Mouse (Mus musculus) adrenal gland, postnatal 36 days (tissue): ENCODE results near the gene Chrne. TPM values are rescaled to one million over a fixed set of nuclear protein-coding genes. Genes with fewer than 3 reads are reported as not detected.

Source experiments
- DNase-seq, 2 experiments: peaks; one replicate each; pipeline ENCODE4 v3.0.0; 2021; ENCODE audit warnings: mixed read lengths in 1 of 2
- total RNA-seq, 2 experiments: library from RNA; stranded (reverse); gene quantifications; 2 replicates each; pipeline ENCODE4 v1.2.3; 2021

Chrne gene
- total RNA-seq, 2 experiments from 2014 or later, result not detected

DNA sequence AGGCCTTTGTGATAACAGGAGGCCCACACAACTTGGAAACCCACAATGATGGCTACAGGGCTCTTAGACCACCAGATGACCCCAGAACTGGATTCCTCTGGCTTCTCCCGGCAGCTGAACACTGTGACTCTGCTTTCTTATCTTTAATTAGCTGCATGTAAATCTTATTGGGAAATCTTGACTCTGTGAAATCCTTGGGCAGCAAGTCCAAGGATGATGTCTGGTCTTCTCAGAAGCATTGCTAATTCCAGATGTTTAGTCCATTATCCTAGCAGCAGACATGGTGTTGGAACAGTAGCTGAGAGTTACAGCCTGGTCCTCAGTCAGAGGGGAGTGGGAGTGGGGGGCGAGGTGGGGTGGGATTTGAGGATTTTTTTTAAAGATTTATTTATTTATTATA is 9.4 kb upstream of the Chrne start:
- no peak for DNase-seq

DNA sequence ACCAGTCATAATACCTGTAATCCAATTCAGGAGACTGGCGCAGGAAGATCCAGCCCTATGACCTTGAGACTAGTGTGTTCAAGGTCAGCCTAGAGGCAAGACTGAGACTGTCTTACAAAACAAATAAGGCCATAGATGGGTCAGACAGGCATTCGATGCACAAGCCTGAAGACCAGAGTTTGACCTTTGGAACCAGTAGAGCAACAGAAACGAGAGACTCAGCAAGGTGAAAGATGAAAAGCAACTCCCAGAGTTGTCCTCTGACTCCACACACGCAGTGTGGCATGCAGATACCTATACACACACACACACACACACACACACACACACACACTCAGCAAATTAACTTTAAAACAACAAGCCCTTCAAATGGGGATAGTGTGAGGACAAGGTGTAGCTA is 7.9 kb upstream of the Chrne start:
- no peak for DNase-seq

DNA sequence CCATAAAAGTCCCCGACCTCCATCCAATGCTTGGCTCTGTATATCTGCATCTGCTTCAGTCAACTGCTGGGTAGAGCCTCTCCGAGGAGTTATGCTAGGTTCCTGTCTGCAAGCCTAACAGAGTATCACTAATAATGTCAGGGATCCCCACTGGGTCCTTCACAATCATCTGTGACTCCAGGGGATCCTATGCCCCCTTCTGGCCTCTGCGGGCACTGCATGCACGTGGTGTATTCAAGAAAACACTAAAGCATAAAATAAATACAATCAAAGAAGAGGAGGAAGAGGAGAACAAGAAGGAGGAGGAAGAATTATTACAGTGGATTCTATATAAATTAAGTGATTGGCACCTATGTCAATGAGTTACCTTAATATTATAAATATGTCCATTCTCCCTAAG is 6.5 kb upstream of the Chrne start:
- peak; percentile 54 to 65 for DNase-seq

DNA sequence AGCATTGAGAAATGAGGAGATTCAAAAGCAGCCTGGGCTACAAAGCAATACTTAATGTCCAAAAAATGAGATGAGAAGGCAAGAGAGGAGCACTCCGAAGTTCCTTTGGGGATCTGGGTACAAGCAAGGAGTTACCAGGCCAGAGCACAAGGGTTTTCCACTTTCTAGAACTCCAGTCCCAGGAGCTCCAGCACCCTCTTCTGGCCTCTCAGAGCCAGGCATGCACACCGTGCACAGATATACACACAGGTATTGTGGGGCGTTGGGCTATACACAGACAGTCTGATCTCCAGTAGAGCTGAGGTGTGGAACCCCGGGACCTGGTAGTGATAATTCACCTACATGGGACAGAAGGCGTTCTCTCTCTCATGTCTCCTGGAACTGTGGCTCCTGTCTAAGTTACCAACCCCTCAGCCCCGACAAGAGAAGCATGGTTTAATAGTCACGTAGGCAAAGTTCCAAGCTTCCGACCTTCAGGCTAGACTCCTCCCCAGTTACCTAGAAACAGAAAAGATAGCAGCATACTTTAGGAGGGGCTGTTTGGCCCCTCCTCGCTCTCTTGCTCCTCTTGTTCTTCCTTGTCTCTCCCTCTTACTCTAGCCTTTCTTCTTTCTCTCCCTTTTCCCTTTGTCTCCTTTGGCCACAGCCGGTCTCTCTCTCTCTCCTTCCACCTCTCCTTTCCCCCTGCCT is 4.2 kb upstream of the Chrne start:
- peak; percentile 36 to 62 for DNase-seq

DNA sequence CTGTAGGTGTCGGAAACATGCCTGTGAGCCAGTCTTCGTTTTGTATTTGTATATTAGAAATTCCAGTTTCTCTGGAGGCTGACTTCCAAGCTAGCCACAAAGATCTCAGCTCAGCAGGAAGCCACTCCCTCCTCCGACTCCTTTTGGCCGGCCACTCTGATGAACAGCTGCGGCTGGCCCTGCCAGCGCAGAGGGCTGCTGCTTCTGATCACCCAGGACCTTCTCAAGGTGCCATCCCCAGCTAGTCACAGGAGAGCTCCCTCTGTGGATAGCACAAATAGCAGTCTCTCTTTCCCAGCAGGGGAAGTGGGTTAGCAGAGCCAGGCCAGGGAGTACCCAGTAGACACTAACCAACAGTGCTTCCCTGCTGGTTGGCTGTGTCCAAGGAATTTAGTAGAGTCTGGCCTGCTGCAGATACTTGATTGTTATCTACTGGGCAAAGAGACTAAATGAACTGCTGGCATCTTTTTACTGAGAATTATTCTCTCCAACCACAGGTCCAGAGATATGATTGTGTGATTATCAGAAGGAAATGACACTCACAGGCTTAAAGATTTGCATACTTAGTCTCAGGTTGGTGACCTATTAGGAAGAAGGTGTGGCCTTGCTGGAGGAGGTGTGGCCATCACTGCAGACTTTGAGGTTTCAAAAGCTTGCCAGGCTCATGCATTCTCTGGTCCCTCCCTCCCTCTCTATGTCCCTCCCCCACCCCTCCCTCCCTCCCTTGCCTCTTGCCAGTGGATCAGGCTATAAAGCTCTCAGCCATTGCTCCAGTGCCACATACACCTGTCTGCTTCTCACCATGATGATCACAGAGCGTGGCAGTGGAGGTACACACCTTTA is 3.2 kb upstream of the Chrne start:
- DNase-seq, result no peak

DNA sequence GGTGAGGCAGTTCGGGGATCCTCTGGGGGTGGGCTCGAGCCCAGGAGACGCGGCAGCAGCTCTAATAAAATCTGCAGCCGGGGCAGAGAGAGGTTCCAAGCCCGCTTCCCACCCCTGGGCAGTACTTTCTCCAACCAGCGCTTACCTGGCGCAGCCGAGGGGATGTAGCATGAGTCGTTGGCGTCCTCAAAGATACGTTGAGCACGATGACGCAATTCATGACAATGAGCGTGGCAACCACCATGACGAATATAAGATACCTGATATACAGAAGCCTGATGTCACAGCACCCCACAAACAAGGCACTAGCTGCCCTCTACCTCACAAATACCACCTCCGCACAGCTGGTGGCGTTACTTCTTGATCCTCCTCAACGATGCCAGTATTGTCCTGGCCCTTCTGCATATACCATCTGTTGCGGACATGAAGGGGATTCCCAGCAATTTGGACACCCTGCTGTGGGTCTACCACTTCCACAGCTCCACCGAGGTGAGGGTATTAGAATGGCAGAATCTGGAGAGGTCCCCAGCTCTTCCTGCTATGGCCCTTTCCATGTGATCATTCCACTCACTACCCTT is 3.4 kb downstream of the Chrne start, which contains the start of gene 4930544D05Rik:
Gene 4930544D05Rik (plus strand): TSS at position 333 of the 578 bp plus-strand sequence.
- no peak for DNase-seq

DNA sequence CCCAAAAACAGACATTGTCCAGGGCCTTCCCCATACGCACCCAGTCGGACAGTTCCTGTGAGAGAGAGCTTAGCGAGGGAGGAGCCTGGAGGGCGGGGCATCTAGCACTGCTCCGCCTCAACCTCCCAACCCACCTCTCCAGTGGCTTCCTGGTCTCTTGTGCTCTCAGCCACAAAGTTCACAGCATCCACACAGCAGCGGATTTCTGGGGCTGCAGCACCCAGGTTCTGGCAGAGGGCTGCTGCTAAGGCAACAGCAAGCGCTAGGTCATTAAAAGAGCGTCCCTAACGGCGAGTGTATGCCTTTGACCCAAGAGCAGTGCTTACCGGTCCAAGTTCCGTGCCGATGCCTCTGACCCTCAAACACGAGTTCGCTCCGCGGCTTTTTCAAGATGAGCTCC is 3.9 kb downstream of the Chrne start:
- DNase-seq, result peak; percentile 78 to 85

DNA sequence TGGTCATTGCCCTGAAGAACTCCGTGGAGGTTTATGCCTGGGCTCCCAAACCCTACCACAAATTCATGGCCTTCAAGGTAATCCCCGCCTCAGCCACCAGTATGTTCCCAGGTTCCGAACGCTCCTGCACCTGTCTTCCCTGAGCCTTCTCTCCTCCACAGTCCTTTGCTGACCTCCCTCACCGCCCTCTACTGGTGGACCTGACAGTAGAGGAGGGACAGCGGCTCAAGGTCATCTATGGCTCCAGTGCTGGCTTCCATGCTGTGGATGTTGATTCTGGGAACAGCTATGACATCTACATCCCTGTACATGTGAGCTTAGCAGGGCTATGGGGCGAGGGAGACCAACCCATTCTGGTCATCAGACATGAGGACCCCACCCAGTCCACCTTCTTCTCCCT is 6.5 kb downstream of the Chrne start:
- DNase-seq, result peak in 1 of 2 experiments; percentile 25

DNA sequence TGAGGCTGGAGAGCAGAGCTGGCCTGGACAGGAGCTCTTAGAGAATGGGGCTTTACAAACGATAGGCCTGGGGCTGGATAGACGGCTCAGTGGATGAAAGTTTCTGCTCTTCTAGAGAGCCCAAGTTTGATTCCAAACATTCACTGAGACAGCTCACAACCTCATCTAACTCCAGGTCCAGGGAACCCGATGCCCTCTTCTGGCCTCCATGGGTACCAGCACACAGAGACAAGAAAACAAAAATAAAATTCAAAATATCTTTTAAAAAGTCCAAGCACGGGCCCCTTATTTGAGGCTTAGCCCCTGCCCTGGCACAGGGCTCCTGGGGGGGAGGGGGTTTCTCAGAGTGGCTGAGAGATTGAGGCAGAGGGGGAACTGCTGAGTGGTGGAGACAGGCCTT is 8.3 kb downstream of the Chrne start:
- DNase-seq, result no peak

DNA sequence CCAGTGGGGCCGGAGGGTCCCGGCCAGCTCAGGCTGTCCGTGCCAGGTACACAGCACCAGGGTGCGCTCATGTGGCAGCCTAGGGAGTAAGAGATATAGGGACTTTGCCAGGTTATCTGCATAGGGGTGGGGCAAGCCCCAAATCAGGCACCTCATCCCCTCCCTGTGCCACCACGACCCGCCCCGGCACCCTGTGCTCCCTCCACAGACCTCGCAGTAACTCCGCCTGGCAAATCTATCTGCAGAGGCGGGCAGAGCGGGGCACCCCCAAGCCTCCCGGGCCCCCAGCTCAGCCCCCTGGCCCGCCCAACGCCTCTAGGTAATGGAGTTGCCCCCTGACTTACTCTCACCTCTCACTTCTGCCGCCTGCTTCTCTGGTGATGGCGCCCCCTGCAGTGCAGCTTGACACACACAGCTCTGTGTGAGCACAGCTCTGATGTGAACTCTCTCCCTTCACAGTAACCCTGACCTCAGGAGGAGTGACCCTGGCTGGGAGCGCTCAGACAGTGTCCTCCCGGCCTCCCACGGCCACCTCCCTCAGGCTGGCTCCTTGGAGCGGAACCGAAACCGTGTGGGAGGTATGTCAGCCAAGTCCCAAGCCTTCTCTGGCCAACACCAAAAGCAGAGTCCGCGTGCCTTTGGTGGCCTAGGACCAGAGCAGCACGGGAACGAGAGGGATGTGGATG is 10.5 kb downstream of the Chrne start:
- peak; percentile 25 to 52 for DNase-seq

DNA sequence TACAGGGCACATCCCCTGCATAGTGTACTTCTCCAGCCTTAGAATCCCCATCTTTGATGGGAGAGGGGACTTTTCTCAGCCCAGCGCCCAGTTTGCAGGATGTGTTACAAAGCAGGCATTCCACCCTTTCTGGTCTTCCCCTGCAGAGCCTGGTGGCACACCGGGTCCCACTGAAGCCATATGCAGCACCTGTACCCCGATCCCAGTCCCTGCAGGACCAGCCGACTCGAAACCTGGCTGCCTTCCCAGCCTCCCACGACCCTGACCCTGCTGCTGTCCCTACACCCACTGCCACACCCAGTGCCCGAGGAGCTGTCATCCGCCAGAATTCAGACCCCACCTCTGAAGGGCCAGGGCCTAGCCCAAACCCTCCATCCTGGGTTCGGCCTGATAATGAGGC is 11.4 kb downstream of the Chrne start:
- no peak for DNase-seq

DNA sequence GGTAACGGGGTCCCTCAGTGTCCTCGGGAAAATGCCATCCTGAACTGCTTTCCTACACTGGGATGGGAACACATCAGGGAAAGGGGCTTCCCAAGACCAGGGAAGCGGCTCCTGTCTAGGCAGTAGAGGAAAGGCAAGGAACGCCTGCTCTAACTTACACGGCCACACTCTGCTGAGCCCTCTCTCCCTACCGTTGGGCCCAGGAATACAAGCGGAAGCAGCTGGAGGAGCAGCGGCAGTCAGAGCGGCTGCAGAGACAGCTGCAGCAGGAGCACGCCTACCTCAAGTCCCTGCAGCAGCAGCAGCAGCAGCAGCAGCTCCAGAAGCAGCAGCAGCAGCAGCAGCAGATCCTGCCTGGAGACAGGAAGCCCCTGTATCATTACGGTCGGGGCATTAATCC is 12.3 kb downstream of the Chrne start:
- DNase-seq, result no peak

DNA sequence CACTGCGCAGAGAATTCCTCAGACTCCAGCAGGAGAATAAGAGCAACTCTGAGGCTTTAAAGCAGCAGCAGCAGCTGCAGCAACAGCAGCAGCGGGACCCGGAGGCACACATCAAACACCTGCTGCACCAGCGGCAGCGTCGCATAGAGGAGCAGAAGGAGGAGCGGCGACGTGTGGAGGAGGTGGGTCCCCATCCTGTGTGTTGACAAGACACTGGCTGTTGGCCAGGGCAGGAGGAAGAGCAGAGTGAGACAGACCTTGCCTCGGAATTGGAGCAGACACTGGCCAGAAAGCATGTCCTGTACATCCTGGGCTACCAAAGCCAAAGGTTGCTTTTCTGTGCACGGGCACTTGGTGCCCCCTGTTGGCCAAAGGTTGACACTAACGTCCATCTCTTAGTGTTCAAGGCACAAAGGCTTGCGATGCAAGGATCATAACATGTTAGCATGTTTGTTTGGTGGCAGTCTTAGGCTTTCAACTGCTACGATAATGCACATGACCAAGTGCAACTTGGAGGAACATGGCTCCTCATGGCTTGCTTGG is 13.9 kb downstream of the Chrne start:
- DNase-seq, result peak; percentile 75 to 83

DNA sequence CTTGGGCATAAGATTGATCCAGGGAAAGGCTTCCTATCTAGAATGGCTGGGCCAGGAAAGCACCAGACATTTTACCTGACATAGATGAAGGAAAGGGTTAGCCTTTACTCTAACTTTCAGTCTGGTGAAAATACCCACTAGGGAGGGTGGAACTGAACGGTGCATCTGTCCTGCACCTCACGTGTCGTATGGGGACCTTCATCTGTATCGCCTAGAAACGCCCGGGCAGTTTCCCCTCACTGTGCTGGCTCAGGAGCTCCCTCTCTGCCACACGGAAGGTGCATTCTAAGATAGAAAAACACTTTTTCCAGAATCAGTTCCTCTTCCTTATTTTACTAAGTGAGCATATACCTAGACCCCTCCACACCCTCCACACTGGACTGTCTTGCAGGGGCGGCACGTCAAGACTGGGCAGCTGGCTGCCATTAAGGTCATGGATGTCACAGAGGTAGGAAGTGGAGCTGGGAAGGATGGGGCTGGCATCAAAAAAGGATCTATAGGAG is 20.5 kb downstream of the Chrne start:
- no peak for DNase-seq

DNA sequence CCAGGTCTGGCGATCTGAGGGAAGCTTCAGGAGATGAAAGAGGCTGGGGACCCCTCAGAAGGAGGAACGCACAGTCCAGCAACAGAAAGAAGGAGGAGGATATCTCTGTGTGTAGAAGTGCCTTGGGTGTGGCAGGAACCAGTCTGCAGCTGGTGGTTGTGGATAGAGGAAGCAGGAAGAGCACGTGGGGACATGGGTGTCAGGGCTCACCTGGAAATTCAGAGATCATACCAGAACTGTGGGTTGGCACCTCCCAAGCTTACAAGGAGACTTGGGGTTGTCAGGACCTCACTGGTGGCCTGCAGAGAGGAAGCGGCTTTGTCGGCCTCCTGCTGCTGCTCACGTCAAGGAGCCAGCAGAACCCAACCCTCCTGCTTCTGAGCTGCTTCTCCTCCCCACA is 21.7 kb downstream of the Chrne start:
- no peak for DNase-seq

DNA sequence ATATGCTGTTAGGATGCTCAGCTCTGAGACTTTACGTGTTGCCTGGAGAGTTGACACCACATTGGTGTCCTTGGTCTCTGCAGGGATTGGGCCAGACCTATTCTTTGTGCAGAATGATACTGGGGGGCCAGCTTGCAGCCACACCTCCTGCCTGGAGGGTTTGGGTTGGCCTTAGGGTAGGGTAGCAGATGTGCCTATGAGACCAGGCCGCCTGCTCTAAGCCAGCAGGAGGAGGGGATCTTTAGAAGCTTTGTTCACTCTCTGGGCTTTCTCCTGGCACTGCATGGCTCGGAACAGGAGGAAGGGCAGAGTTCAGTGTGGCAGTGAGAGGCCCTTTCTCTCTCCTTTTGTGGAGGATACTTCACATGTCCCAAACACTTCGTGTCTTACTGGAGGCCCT is 22.9 kb downstream of the Chrne start:
- DNase-seq, result no peak

DNA sequence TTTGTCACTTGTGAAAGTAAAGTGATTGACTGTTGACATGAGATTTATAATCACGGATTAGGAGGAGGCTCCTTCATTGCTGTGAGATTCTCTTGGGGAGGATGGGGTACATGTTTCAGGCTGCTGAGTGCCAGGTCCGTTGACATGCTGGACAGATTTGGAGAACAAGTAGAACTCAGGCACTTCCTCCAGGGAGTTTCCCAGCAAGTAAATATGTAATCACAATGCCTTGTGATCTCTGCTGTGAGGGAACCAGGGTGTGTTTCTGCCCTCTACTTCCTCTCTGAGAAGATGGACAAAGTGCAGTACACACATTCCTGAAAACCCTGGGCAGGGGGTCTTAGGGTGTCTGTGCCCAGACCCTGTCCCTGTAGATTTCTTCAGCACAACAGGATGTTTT is 23.4 kb downstream of the Chrne start:
- no peak for DNase-seq

DNA sequence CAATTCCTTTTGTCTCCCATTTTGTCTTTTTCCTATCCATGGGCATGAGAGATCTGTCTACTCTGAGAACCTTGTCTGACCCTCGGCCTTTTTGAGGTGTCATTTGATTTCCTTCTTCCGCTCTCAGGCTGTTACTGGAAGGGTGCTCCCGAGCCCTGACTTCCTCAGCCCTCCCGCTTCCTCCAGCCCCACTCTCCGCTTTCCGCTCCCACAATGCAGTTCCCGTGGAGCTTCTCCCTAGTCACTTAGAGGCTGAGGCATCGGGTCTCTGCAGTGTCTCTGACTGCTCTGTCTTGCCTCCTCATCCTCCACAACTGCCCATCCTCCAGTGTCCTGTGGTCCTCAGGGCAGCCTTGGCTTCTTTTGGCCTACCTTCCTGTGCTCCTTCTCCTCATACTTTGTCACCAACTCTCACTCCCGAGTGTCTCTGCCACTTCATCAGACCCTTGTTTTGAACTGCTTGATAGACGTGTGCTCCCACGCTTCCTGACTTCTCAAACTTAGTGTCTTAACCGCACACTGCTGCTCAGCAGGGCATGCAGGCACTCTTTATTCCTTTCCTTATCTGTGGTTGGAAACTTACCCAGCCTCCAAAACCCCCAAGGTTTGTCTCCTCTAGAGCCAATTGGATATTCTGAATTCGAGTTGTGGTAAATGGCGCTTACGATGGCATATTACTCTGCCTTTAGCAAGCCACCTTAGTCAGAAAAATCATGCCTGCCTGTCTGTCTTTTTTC is 24.6 kb downstream of the Chrne start:
- DNase-seq, result peak; percentile 47 to 53

DNA sequence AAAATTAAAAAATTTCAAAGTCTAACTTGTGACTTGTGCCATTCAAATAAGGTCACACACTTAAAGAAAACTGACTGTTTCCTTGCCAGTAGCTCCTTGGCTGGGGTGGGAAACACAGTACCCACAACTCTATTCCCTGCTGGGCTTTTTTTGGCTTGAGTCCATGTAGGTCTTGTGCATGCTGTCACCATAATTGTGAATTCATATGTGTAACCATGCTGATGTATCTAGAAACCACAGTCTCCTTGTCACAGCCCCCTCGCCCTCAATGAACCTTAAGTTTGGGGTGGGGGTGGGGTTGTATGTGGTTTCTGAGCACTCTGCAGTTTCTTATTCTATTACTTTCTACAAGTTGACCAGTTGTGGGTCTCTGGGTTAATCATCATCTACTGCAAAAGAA is 27.3 kb downstream of the Chrne start:
- DNase-seq, result no peak

DNA sequence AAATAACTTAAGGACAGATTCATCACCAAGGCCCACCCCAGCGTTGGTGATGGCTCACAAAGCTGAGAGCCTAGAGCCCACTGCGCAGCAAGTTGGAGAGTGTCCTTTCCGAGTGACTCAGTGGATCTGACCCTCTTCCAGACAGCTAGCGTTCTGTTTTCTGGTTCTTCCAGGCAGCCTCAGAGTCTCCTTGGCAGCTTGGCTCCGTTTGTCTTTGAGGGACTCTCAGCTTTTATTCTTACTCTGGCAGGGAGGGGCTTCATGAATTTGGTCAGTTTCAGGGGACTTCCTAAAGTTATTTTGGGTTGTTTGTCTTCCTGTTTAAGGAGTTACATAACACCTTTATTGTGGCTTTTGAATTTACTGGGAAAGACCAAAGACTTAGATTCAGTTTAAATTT is 32.1 kb downstream of the Chrne start:
- DNase-seq, result no peak

DNA sequence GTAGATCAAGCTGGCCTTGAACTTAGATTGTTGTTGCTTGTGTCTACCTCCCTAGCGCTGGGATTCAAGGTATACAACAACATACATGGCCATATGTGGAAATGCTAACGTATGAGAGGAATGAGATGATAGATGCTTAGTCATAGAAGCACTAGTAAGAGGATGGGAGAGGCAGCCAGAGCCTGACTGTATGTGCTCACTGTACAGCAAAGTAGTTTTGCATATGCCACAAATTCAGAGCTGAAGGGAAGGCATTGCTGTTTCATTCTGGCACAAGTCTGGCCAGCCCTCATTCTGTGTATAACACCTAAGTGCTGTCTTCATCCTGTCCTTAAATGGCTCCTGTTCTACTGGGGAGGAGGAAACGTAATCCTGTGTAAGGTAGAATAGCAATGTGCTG is 32.8 kb downstream of the Chrne start:
- DNase-seq, result no peak
